Mouse (Mus musculus): Measurements from ENCODE around the gene Atp2b1.

Gene Atp2b1

DNA sequence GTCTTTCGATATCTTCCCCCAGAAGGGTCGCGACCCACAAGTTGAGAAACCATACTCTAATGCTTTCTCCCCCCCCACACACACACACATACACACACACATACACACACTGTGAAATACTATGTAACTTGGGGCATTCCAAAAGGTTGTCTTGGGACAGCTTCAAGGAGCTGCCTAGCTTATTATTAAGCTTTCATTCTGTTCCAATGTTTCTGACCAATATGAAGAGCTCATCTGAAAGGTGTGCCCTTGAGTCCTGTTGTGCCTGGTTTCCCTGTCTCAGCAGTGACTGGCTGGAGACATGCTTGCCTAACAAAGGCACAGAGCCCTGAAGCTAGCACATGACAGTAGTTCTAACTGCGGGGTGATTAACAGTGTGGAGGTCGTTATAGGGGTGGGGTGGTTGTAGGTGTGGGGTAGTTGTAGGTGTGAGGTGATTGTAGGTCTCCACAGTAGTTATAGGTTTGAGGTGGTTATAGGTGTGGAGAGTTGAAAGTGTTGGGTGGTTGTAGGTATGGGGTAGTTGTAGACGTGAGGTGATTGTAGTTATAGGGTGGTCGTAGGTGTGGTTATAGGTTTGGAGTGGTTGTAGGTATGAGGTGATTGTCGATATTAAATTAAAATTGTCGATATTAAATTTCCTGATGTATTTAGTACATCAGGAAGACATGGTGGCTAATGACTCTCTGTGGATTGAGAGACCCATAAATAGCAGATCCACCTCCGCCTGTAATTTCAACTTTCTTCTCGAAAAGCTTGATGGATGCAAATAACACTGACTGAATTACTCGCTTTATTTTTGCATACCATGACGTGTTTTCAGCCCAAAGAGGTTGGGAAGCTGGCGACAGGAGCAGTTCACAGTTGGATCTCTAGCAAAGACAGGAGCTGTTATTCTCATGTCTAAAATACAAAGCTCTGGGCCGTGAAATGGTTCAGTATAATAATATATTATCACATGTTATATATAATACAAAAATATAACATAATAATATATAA lies 119.9 kb downstream of the Atp2b1 start:
- DNase-seq (ENCODE audit: low read depth) = no peak

DNA sequence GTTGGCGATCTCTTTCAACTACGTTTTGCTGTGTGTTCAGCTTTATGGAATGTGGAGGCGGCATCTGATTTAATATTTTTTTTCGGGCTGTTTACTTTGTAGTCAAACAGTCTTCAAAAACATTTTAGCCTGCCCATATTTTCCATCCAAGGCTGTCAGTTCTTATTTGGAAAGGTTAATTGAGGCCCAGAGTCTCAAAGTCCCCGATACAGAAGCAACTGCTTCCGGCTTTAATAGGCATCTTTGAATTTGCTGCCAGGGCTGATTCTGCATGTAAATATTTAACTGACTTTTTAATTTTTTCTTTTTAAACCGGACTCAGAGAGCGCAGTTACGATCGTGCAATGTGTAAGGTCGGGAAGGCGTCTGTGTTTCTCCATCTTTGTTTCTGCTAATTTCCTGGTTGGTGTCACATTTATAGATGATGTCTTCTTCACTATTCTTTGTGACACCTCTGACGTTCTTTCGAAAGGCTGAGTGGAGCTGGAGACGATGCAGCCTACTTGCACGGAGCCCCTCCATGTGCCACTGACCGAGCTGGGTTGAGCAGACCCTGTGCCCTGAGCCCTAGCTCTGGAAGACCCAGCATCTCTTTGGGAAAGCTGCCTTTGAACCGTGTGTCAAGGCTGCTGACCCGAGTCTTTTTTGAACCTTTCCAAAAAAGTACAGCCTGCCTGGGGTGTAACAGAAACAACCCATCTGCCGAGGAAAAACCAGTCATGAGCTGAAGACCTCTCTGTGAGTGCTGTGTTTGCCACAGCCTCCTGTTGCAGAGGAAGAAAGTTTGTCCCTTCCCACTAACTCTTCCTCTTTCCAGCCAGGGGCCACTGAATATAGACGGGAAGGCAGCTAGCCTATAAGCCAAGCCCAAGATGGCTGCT lies 123.2 kb downstream of the Atp2b1 start:
- DNase-seq (ENCODE audit: low read depth) = peak; percentile 14

DNA sequence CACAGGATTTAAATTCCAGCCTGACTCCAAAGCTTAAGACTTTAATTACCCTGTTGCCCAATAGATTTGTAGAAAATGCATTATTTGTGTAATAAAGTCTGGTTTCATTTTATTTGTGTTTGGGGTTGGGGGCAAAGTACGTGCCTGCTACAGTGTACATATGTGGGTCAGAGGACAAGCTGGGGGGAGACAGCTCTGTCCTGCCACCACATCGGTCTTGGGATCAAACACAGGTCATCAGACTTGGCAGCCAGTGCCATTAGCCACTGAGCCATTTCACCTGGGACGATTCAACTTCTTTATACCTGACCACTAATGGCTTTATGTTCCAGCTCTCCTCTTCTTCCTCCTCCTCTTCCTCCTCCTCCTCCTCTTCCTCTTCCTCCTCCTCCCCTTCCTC lies 124.7 kb downstream of the Atp2b1 start:
- no peak for DNase-seq (ENCODE audit: low read depth)

DNA sequence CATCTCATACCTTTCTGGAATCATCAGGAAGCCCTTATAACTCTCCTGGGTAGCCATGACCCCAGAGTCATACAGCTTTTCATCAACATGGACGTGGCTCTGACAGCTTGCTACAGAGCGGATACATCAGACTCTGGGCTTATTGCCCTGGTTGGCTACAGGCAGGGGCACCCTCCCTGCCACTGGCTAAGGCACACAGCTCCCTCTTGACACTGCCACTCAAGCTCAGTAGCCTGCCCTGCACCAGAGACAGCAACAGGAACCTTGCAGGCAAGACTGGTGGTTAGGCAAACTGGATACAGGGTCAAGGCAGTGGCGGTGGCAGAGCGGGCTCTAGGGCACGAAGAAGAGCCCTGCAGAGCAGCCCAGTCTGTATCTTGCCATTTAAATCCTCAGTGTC lies 126.0 kb downstream of the Atp2b1 start:
- no peak for DNase-seq (ENCODE audit: low read depth)

DNA sequence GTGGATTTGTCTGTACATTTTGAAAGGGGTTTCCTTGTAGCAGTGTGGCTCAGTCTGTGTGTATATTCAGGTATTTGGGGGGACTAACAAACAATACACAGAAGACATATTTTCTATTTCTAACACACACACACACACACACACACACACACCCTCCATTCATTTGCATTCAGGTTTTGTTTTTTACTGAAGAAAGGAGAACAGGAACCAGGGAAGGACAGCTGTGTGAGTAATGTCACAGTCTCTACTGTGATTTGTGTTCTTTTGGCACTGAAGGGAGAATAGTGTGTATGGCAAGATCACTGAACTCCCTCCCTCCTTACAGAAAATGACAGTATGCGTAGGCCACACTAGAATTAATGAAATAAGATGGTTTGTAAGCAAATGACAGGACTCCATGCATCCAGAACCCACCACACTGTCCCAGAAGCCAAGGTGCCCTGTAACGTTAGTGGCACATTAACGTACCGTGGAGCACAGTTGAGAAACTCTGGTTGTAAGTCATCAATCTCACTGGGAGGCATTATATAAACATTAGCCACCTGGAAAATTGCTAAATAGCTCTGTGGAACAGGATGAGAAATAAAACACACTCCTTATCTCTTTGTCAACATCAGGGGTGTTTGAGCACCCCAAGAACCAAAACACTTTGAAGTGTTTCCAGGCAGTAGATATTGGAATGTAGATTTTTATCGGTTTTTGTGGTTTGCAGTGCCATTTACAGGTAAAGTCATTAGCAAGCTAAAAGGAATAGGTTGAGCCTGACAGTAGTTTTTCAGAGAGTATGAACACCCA lies 132.7 kb downstream of the Atp2b1 start:
- DNase-seq (ENCODE audit: low read depth) = no peak

DNA sequence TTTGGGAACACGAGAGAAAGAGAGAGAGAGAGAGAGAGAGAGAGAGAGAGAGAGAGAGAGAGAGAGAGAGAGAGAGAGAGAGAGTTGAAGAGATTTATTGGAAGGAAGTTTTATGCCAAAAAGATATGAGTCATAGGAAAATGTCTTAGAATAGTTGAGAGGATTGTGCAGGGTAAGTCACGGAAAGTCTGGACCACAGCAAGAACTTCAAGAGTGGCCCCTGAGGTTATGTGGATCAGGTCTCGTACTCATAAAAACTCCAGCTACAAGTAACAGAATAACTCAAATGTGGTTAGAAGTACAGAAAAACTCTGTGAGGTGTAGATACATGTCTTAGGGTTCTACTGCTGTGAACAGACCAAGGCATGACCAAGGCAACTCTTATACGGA lies 133.3 kb downstream of the Atp2b1 start:
- DNase-seq (ENCODE audit: low read depth) = peak; percentile 62

DNA sequence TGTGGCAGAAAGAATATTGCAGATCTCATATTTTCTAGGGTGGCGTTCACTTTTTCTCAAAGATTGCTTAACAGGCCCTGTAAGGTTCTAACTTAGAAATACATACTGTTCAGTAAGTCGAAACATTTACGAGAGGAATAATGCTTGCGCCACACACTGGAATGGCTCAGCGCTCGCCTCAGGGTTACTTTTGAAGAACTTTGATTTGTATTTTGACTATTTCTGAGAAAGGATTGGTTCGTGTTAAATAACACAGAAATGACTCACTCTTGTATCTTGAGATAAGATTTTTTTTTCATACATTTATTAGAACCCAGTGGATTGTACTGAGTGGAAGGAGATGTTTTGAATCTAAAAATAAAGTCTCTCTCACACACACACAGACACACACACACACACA lies 135.9 kb downstream of the Atp2b1 start:
- DNase-seq (ENCODE audit: low read depth) = peak; percentile 89

DNA sequence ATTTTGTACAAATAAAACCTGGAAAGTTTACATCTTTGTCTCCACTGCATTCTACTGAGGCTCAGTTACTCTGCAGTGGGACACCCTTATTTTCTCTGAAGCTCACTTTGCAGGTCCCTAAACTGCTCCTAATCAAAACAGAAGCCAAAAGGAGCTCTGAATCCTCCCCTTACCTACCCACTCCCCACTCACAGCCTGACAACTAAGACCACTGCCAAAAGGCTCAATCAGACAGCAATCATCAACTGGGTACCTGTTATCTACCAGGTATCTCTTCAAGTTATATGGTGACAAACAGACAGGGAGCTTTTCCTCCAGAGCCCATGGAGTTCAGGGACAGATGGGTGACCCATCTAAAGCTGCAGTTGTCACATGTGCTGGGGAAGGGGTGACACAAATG lies 138.9 kb downstream of the Atp2b1 start:
- no peak for DNase-seq (ENCODE audit: low read depth)

DNA sequence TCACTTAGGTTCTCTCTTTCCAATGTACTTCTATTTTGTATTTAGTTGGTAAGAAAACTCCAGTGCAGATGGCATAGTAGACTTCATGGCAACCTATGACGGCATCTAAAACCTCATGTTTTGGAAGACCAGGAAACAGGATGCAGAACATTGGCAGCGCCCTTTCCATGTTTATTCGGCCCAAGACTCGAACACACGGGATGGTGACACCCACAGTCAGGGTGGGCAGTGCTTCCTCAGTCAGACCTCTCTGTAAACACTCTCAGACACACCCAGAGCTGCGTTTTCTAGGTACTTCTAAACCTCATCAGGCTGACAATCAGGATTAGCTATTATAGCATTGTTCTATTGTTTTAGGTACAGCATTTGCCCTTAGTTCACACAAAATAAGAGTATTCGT lies 146.4 kb downstream of the Atp2b1 start:
- no peak for DNase-seq (ENCODE audit: low read depth)

DNA sequence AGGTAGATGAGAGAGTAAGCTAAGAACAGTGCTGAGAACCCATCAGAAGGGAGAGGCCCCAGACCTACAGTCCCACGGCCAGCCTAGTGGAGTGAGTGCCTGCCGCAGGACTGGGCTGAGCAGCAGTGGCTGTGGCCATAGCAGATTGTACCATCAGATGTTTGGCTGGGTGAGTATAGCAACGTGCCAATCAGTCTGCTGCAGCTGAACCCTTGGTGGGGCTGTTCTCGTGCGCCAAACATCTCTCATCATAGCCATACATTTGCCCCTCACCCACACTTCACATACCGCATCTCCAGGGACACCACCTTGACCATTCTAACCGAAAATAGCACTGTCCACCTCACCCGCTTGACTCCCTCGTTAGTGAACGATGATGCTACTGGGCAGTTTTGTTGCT lies 147.2 kb downstream of the Atp2b1 start:
- no peak for DNase-seq (ENCODE audit: low read depth)

DNA sequence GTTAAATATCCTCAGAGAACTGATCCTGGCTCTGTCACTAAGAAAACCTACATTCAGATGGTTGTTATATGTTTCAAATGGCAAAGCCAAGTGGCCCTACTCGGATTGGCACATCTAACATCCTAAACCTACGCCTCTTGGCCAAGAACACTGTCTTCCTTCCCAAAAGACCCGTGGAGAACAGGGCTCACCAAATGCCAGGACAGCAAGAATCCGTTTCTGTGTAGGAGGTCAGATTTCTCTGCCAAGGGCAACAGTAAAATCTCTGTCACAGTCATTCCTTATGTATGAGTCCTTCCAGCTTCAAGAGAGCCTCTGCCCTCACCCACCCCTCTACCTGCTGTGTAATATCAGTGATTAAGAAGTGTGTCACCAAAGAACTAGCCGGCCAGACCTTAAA lies 148.3 kb downstream of the Atp2b1 start:
- peak; percentile 43 for DNase-seq (ENCODE audit: low read depth)
